Mouse (Mus musculus) limb, embryonic 14.5 days (tissue): Measurements from ENCODE around the gene Dohh. TPM values are rescaled to one million over a fixed set of nuclear protein-coding genes. Genes with fewer than 3 reads are reported as not detected.

ENCODE experiments used
- ATAC-seq: fragments of 200-750 bp; cut with Nextera tagmentation; 2 replicates; pipeline ENCODE4 v1.8.0; 2017; ENCODE audit warnings: low read depth, moderate number of reproducible peaks, moderate TSS enrichment; ENCODE audit not compliant: low FRiP score
- DNase-seq: peaks from one replicate; pipeline ENCODE4 v3.0.0-alpha.2; 2015; ENCODE audit warnings: low spot score
- H3K27ac ChIP-seq: fragments of 300-500 bp; sonication (generic); replicated peaks from 2 replicates; pipeline ENCODE4 v1.5.1; 2014; ENCODE audit warnings: low read depth, mild to moderate bottlenecking, low read length, moderate library complexity, mixed read lengths
- H3K27me3 ChIP-seq: fragments of 300-500 bp; sonication (generic); 2 replicates; pipeline ENCODE4 v1.6.1; 2014; ENCODE audit warnings: low read length, mixed read lengths; ENCODE audit not compliant: control insufficient read depth, insufficient read depth
- H3K36me3 ChIP-seq: fragments of 300-500 bp; sonication (generic); 2 replicates; pipeline ENCODE4 v1.6.1; 2014; ENCODE audit warnings: mild to moderate bottlenecking, low read length, moderate library complexity, mixed read lengths; ENCODE audit not compliant: control insufficient read depth, insufficient read depth
- H3K4me1 ChIP-seq: fragments of 300-500 bp; sonication (generic); 2 replicates; pipeline ENCODE4 v1.6.1; 2014; ENCODE audit warnings: antibody characterized with exemption, low read length, mixed read lengths; ENCODE audit not compliant: control insufficient read depth, insufficient read depth
- H3K4me2 ChIP-seq: fragments of 300-500 bp; sonication (generic); replicated peaks from 2 replicates; pipeline ENCODE4 v1.6.1; 2014; ENCODE audit warnings: low read depth, mild to moderate bottlenecking, low read length, moderate library complexity; ENCODE audit not compliant: severe bottlenecking
- H3K4me3 ChIP-seq: fragments of 300-500 bp; sonication (generic); replicated peaks from 2 replicates; pipeline ENCODE4 v1.5.1; 2014; ENCODE audit warnings: low read length
- H3K9ac ChIP-seq: fragments of 300-500 bp; sonication (generic); 2 replicates; pipeline ENCODE4 v1.6.1; 2014; ENCODE audit warnings: mild to moderate bottlenecking, low read depth, low read length, moderate library complexity; ENCODE audit not compliant: severe bottlenecking
- H3K9me3 ChIP-seq: fragments of 300-500 bp; sonication (generic); 2 replicates; pipeline ENCODE4 v1.6.1; 2016; ENCODE audit warnings: low read length; ENCODE audit not compliant: control insufficient read depth
- POLR2A ChIP-seq: fragments of 200-500 bp; IDR thresholded peaks from 2 replicates; pipeline ENCODE4 v1.8.0; 2012; ENCODE audit warnings: inconsistent platforms, mild to moderate bottlenecking, moderate library complexity, borderline replicate concordance; ENCODE audit not compliant: insufficient read depth, insufficient read length; ENCODE audit errors: extremely low read depth
- WGBS: fragments of 180-500 bp; shearing (Covaris S2); extraction: QIAGEN DNeasy Blood & Tissue Kit; methylation state at CpG from one replicate; pipeline ENCODE4 v1.1.7; 2014; 5-methylcytosine and 5-hydroxymethylcytosine counted together
- polyA plus RNA-seq, 2 experiments: library from polyadenylated mRNA; depleted of rRNA in 1 of 2; stranded (reverse) in 1 of 2; unstranded in 1 of 2; fragments of >200 nt; fragmentation: Nextera tagmentation in 1 of 2; extraction: Ambion mirVana in 1 of 2; gene quantifications; 2 replicates each; pipeline versions ENCODE4 v1.2.1 to v1.2.3; 2012 to 2014

Dohh gene
- polyA plus RNA-seq, 2 experiments, result 54.3 to 60.0 TPM

DNA sequence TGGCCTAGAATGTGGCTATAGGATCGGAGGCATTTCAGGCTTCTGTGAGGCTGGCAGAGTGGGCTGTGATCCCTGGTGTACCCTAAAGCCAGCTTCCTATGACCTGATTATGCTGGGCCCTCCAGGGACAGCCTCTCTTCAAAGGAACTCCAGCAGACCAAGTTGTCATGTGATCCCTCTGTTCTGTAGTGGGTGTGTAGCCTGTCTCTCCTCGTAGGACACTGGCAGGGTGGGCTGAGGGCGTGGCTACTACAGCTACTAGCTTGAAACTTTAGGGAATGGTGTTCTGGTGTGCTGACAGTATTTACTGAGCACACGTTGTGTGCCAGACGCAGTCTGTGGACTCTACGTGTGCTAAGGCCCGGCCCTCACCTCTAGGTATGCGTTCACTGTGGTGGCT is 23.5 kb upstream of the Dohh start:
- H3K27ac ChIP-seq, result no peak overlapping the region
- H3K4me2 ChIP-seq, result no peak overlapping the region
- TF ChIP-seq POLR2A, result no peak
- peaks cover 32% of the 10 kb centered on the region for H3K4me1 ChIP-seq
- DNase-seq (no peak), ATAC-seq (no peak)
- peaks cover 13% of the 10 kb centered on the region for H3K36me3 ChIP-seq
- H3K9me3 ChIP-seq, result no peaks in the 10 kb centered on the region
- WGBS, result 54% methylated on average over 8 of the region's 8 CpGs
- peaks cover 26% of the 10 kb centered on the region for H3K27me3 ChIP-seq
- no peak overlapping the region for H3K4me3 ChIP-seq
- H3K9ac ChIP-seq, result peak overlapping the region; percentile 38

DNA sequence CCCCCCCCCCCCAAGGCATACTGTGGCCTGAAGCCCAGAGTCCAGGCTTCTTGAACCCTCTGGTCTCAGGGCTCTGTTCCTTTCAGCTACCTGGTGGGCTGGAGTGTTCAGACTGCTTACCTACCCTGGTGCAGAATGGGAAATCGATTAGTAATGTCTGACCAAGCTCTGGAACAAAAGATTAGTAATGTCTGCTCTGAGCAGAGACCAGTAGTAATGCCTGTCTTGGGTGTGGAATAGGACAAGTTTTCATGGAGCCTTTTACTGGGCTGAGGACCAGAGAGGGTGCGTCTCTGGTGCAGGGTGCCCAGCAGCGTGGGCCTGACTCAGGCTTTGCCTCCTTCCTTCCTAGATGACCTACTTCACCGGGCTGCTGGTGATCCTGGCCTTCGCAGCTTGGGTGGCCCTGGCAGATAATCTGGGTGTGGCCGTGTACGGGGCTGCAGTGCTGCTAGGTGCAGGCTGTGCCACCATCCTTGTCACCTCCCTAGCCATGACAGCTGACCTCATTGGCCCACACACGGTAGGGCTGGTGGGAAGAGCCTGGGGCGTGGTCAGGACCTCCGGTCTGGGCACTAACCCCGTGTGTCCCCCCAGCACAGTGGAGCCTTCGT is 21.8 kb upstream of the Dohh start:
- no peak for TF ChIP-seq POLR2A
- peaks cover 27% of the 10 kb centered on the region for H3K36me3 ChIP-seq
- no peaks in the 10 kb centered on the region for H3K9me3 ChIP-seq
- H3K4me1 ChIP-seq, result peaks cover 28% of the 10 kb centered on the region
- no peak overlapping the region for H3K4me3 ChIP-seq
- H3K27me3 ChIP-seq, result peaks cover 26% of the 10 kb centered on the region
- H3K27ac ChIP-seq, result no peak overlapping the region
- no peak for DNase-seq
- no peak overlapping the region for H3K9ac ChIP-seq
- 74% methylated on average over 12 of the region's 12 CpGs for WGBS
- ATAC-seq, result no peak
- no peak overlapping the region for H3K4me2 ChIP-seq

DNA sequence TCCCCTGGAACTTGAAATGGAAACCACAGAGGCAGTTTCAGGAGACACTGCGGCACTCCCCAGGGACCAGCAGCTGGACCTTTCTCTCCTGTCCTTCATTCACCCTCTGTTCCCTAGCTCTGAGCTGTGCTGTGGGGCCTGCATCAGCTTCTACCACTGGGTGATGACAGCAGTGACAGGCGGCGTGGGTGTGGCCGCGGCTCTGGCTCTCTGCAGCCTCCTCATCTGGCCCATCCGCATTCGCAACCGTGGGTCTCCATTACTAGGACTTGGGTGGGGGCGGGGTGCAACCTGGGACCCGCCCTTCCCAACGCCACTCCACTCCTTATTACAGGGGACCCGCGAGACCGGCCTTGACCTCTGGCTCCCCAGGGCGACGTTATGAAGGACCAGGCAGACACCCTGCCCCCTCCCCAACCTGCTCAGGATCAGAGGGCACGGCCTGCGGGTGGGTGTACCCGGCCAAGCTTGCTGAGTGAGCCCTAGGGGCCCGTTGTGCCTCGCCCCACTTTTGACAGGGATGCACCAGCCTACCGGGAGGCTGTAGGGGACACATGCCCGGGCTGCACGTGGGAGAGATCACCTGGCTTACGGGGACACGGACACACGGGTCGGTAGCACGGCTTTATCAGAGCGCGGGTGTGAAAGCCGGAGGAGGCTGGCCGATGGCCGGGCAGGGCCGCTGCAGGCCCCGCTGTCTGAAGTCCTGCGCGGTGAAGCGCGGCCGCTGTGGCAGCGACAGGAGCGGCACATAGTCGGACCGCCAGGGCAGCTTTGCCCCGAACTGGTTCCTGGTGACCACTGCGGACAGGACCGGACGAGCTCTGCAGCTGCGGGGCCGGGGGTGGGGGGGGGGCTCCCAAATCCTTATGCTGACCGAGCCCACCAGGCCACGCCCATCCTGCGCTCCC is 20.5 kb upstream of the Dohh start:
- Histone ChIP-seq H3K9me3 (no peaks in the 10 kb centered on the region), H3K9ac (peak overlapping the region; percentile 43), H3K27me3 (peaks cover 26% of the 10 kb centered on the region), H3K36me3 (peaks cover 40% of the 10 kb centered on the region), H3K27ac (no peak overlapping the region), H3K4me3 (peak overlapping the region; percentile 30), H3K4me1 (peaks cover 18% of the 10 kb centered on the region), H3K4me2 (peak overlapping the region; percentile 56)
- no peak for TF ChIP-seq POLR2A
- no peak for DNase-seq
- no peak for ATAC-seq
- WGBS, result 13% methylated on average over 48 of the region's 54 CpGs

DNA sequence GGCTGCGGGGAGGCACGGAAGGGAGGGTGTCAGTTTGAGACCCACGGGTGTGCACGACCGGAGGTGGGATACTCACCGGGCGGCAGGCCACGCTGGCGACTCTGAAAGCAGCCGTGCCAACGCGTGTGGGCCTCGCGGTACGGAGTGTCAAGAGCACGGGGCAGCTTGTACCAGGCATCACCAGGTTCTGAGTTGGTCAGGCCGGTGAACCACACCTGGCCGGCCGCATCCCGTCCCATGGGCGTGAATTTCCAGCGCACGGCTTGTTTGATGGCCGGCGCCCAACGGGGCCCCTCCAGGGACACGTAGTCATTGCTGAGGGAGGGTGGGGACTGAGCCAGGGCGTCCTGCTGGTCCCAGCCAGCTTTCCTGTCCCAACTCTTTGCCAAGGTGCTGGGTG is 19.6 kb upstream of the Dohh start:
- Histone ChIP-seq H3K4me2 (peak overlapping the region; percentile 56), H3K4me3 (peak overlapping the region; percentile 30), H3K9ac (peak overlapping the region; percentile 43; the same call in 1 of the 2 replicates), H3K36me3 (peaks cover 50% of the 10 kb centered on the region), H3K4me1 (peaks cover 14% of the 10 kb centered on the region), H3K27ac (no peak overlapping the region), H3K9me3 (no peaks in the 10 kb centered on the region), H3K27me3 (peaks cover 26% of the 10 kb centered on the region)
- no peak for ATAC-seq
- TF ChIP-seq POLR2A, result no peak
- no peak for DNase-seq
- 13% methylated on average over 28 of the region's 28 CpGs for WGBS

DNA sequence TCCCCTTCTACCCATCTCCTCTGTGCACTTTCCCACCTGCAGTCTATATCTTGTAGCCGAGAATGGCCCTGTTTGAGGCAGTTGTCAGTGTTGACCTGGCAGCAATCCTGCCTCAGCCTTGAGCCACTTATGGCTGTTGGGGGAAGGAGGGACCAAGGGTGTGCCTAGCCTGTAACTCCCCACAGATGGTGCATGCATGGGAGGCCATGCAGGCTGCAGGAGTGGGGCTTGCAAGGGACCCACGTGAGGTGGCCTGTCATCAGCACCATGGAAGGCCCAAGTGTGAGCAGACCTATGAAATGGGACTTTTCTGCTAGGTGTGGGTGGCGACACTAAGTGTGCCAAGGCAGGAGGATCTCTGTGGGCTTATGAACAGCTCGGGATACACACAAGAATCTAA is 19.2 kb upstream of the Dohh start:
- 36% methylated on average over 4 of the region's 4 CpGs for WGBS
- no peak for TF ChIP-seq POLR2A
- Histone ChIP-seq H3K27ac (no peak overlapping the region), H3K9me3 (no peaks in the 10 kb centered on the region), H3K4me2 (0 out of 2 replicates have a peak overlapping the region, but pooled peaks have one; percentile 56), H3K27me3 (peaks cover 26% of the 10 kb centered on the region), H3K4me1 (peaks cover 14% of the 10 kb centered on the region), H3K4me3 (peak overlapping the region; percentile 30), H3K9ac (no peak overlapping the region), H3K36me3 (peaks cover 51% of the 10 kb centered on the region)
- DNase-seq (no peak), ATAC-seq (no peak)
